Mouse (Mus musculus) adipocyte (in vitro differentiated cells): ENCODE data around the gene S1pr3.

ENCODE experiments used
- DNase-seq: peaks from one replicate; pipeline ENCODE4 v3.0.0-alpha.2; 2016; ENCODE audit warnings: low spot score

The S1pr3 gene

DNA sequence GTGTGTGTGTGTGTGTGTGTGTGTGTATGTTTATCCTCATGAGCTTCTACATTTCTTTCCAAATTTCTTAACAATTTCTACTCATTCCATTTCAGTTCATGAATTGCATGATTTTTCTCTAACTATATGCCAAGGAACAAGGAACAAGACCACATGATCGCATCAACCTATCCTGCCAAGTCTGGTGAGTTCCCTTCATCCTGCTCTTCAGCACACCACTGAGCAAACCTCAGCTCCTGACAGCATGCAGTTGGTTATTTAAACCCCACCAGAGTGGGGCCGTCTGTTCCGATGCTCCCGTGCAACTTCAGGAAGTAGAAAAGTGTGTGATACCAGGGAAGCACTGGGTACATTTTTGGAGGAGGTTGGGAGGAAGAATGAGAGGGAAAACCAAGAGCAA is 38.1 kb downstream of the S1pr3 start:
- no peak for DNase-seq

DNA sequence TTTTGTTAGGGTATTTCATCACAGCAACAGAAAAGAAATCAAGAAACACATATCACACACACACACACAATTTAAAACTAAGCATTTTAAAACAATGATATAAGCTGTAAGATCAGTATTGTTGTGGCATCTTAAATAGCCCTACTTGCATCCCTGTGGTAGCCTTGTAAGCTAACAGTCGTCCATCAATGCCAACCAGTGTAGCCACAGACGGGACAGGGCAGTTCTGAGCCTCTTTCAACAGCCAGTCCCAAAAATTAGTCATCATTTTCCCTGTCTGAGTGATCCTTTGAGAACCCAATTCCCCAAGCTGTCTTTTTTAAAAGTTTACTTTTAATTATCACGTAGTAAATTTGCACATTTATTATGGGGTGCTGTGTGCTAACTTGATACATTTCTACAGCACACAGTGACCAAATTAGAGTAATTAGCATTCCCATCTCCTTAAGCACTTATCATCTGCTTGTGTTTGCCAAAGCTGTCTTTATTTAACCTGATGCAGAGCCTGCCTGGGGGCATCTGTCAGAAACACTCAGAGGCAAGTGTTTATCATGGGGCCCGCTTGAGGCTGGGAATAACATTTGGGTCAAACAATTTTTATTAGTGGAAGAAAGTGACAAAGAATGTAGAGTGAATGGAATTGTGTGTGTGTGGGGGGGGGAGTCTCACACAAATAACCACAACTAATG is 47.9 kb downstream of the S1pr3 start:
- DNase-seq: no peak

DNA sequence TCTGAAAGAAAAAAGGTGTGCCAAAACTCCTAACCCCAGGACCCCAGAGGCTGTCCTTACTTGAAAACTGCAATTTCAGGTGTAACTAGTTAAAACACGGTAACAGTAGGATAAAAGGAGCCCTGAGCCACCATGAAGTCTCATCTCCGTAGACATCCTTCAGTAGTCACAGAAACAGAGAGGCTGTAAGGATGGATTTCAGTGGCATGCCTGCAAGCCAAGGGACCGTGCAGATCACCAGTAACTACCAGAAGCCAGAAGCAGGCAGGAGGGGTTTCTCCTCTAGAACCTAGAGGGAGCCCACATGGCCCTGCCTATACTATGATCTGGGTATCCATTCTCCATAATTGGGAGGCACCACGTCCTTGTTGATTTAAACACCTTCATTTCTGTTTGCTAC is 55.9 kb downstream of the S1pr3 start:
- DNase-seq: no peak

DNA sequence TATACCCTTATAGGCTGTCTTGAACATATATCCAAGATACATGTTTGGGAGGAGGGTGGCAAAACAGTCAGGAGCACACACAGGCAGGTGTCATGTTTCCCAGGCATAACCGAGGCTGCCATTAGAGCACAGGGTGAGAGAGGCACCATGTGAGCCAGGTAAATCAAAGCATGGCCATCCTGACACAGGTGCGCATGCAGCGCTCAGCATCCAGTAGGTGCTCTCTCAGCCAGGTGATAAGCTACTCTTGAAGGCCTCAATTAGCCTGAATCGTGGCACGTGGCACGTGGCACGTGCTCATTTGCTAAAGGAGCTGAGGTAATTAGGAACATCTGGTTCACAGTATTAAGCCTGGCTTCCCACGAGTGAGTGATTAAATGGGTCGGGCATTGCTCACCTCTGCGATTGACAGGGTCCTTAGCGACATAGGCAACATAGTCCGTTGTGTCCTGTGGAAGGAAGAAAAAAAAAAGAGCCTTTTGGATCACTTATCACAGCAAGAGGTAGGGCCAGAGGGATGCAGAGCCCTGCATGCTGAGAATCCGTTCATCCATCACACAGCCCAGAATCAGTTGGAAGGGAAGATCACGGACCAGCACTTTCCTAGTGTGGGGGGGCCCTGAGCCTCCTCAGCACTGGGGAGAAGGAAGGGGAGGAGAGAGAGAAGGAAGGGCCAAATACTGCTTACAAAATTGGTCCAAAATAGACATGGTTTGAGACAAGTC is 57.8 kb downstream of the S1pr3 start:
- no peak for DNase-seq

DNA sequence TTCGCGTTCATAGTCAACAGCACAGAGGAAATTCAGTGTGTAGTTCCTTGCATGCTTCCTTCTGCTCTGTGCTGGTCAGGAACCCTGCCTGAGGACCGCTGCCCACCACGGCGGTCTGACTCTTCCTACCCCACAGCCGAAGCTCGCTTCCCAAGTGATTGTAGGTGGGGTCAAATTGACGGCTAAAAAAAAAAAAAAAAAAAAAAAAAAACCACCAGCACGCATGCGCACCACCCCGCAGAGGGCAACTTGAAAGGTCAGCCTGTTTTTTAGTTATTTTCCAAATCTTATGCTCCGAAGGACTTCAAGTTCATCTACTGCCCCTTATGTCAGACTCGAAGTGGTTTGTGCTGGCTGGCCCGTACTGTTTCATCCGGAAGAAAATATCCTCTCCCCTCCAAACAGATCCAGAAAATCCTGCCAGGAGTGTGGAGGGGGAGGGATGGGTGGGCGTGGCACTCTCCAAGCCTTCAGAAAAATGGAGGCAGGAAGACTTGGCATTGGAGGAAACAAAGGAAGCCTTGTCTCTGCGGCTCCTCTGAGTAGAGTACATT is 60.3 kb downstream of the S1pr3 start:
- DNase-seq: no peak
